Mouse (Mus musculus) kidney, embryonic 15.5 days (tissue): ENCODE data around the gene Smurf2. TPM values are rescaled to one million over a fixed set of nuclear protein-coding genes. Genes with fewer than 3 reads are reported as not detected.
A peak's percentile ranks its signal among the peaks of the same experiment; 100 is the strongest.

Experiments
- ATAC-seq: fragments of 200-750 bp; cut with Nextera tagmentation; replicated peaks from 2 replicates; pipeline ENCODE4 v1.8.0; 2017; ENCODE audit warnings: moderate TSS enrichment; ENCODE audit not compliant: low FRiP score
- H3K27ac ChIP-seq: fragments of 300-500 bp; sonication (generic); 2 replicates; pipeline ENCODE4 v1.5.1; 2015; ENCODE audit warnings: mild to moderate bottlenecking, inconsistent platforms
- H3K27me3 ChIP-seq: fragments of 300-500 bp; sonication (generic); 2 replicates; pipeline ENCODE4 v1.6.1; 2015; ENCODE audit warnings: inconsistent platforms
- H3K36me3 ChIP-seq: fragments of 300-500 bp; sonication (generic); 2 replicates; pipeline ENCODE4 v1.6.1; 2015; ENCODE audit warnings: inconsistent platforms
- H3K4me1 ChIP-seq: fragments of 300-500 bp; sonication (generic); 2 replicates; pipeline ENCODE4 v1.6.1; 2015; ENCODE audit warnings: inconsistent platforms
- H3K4me2 ChIP-seq: fragments of 300-500 bp; sonication (generic); 2 replicates; pipeline ENCODE4 v1.6.1; 2015; ENCODE audit warnings: moderate library complexity, mild to moderate bottlenecking, inconsistent platforms
- H3K4me3 ChIP-seq: fragments of 300-500 bp; sonication (generic); replicated peaks from 2 replicates; pipeline ENCODE4 v1.5.1; 2015; ENCODE audit warnings: mild to moderate bottlenecking, inconsistent platforms
- H3K9ac ChIP-seq: fragments of 300-500 bp; sonication (generic); 2 replicates; pipeline ENCODE4 v1.6.1; 2015; ENCODE audit warnings: mild to moderate bottlenecking, inconsistent platforms
- H3K9me3 ChIP-seq: fragments of 300-500 bp; sonication (generic); replicated peaks from 2 replicates; pipeline ENCODE4 v1.6.1; 2016; ENCODE audit warnings: inconsistent platforms
- WGBS: fragments of 180-500 bp; shearing (Covaris S2); methylation state at CpG from one replicate; pipeline ENCODE4 v1.1.7; 2015; ENCODE audit warnings: mixed read lengths; 5-methylcytosine and 5-hydroxymethylcytosine counted together
- polyA plus RNA-seq: library from polyadenylated mRNA; unstranded; fragments of >200 nt; fragmentation: Nextera tagmentation; extraction: Ambion mirVana; gene quantifications from 2 replicates; pipeline ENCODE4 v1.2.1, GENCODE M21; 2015

Gene Smurf2
- 12.8 and 13.7 TPM in 2 replicates for polyA plus RNA-seq

DNA sequence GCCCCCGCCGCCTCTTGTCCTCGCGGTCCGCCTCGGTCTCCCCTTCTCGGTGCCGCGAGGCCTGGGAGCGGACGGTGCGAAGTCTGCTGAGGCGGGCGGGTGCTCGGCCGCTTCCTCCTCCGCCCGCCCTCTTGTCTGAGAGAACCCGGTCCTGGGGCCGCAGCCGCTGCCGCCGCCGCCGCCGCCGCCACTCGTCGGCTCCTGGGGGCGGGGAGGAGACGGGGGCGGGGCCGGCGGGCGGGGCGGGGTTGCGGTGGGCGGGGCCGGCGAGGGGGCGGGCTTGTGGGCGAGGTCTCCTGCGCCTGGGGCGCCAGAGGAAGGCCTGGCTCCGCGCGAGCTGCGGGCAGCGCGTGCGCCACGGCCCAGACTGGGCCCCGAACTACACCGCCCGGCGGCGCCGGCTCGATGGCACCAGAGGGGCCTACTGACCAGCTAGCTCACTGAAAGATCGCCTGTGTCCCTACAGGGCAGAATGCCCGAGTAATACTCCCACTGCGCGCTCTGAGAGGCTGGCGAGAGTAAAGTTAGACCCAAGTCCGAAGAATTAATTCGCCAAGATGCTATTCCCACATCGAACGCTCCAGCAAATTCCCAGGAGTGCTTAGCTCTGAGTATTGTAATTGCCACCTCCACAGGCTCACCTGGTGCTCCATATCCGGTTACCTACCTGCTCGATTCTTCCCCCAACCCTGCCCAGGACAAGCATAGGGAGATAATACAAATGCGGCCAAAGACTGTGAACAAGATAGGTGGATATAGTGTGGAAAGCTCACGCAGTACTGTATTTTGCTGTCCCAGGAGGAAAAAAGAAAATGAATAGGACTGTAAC lies at the start of gene Smurf2:
Gene Smurf2, minus strand, starts transcription at position 165 of the 829 bp plus-strand sequence.
- Histone ChIP-seq H3K27ac (peak within 1 kb of the TSS; percentile 96), H3K27me3 (no peaks in the 10 kb centered on the region), H3K4me2 (peak within 1 kb of the TSS; percentile 77), H3K9me3 (no peaks in the 10 kb centered on the region), H3K36me3 (no peaks in the 10 kb centered on the region), H3K4me1 (peaks cover 23% of the 10 kb centered on the region), H3K9ac (peak within 1 kb of the TSS; percentile 98), H3K4me3 (peak within 1 kb of the TSS; percentile 89)
- 3% methylated on average over 41 of the region's 72 CpGs for WGBS
- peak; percentile 96 for ATAC-seq

DNA sequence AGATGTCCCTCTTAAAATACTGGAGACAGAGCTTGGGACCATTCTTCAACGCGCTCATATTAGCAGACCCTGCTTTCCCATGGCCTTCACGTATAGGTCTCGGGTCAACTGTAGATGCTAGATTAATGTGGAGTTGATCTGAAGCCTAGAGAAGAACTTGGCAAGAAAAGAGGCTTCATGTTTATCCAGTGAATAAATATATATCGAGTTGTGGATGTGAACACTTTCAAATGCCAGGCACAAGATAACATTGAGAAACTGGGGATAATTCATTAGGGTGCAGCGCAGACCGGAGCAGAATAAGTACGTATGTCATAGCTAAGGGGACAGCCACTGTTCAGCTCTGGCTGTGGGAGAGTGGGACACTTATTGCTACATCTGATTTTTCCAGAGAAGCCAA lies 49.3 kb upstream of the Smurf2 start:
- Histone ChIP-seq H3K4me1 (peaks cover 5% of the 10 kb centered on the region; the same call in 1 of the 2 replicates), H3K4me2 (no peak overlapping the region), H3K9me3 (no peaks in the 10 kb centered on the region), H3K36me3 (no peaks in the 10 kb centered on the region), H3K27me3 (no peaks in the 10 kb centered on the region), H3K9ac (no peak overlapping the region), H3K27ac (no peak overlapping the region), H3K4me3 (no peak overlapping the region)
- no peak for ATAC-seq
- WGBS = 79% methylated on average over 8 of the region's 8 CpGs

DNA sequence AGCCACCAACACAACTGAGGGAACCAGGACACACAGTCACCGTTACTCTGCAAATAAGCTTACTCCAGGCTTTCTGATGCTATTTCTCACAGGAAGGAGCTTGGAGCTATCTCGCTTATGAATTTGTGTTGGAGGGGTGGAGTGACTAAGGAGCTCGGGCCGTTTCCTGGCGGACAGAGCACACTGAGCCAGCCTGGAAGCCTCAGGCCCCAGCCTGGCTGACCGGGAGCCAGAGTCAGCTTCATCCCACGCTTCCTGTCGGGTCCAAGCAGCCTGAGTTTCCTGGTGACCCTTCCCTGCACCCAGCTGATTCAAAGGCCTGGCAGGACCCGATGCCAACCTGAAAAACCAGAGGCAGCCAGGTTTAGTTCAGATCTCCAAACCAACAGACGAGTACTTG lies 47.1 kb upstream of the Smurf2 start:
- Histone ChIP-seq H3K36me3 (no peaks in the 10 kb centered on the region), H3K27ac (peak overlapping the region; percentile 42), H3K9me3 (no peaks in the 10 kb centered on the region), H3K4me1 (peaks cover 5% of the 10 kb centered on the region; the same call in 1 of the 2 replicates), H3K9ac (no peak overlapping the region), H3K4me2 (no peak overlapping the region), H3K4me3 (no peak overlapping the region), H3K27me3 (no peaks in the 10 kb centered on the region)
- WGBS = 48% methylated on average over 10 of the region's 10 CpGs
- no peak for ATAC-seq

DNA sequence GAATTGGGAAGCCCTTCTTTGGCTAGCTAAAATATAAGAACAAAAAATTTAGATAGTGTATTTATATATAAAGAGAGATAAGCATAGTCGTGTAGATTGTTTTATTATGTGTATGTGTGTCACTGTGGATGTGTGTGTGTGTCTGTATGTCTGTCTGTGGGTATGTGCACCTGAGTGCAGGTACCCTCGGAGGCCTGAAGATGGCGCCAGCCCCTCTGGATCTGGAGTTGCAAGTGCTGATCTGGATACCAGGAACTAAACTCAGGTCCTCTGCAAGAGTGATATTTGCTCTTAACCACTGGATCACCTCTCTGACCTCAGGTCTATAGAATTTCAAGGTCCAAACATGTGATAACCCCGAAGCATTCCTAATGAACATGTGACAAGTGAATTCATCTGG lies 45.4 kb upstream of the Smurf2 start:
- Histone ChIP-seq H3K4me3 (no peak overlapping the region), H3K9ac (no peak overlapping the region), H3K36me3 (no peaks in the 10 kb centered on the region), H3K4me2 (no peak overlapping the region), H3K27ac (no peak overlapping the region), H3K27me3 (no peaks in the 10 kb centered on the region), H3K9me3 (no peaks in the 10 kb centered on the region), H3K4me1 (peaks cover 18% of the 10 kb centered on the region)
- WGBS = 92% methylated on average over 4 of the region's 4 CpGs
- ATAC-seq = no peak

DNA sequence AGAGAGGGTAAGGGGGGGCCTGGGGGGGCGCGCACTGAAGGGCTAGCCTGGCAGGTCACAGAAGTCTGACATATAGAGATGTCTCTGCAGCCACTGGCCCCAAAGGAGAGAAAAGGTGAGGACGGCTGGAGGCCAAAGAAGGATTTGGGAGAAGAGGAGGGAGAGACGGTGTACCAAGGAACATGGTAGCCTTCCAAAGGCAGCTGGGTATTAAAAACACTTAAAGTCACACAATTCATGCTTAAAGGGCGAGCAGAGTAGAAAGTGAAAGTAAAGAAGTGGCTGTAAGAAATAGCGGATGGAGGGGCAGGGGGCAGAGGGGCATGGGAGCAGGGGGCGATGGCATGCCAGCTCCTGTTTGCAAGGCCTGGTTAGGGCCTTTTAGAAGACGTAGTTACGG lies 41.8 kb upstream of the Smurf2 start:
- ATAC-seq = no peak
- peak overlapping the region; percentile 72 for H3K27ac ChIP-seq

DNA sequence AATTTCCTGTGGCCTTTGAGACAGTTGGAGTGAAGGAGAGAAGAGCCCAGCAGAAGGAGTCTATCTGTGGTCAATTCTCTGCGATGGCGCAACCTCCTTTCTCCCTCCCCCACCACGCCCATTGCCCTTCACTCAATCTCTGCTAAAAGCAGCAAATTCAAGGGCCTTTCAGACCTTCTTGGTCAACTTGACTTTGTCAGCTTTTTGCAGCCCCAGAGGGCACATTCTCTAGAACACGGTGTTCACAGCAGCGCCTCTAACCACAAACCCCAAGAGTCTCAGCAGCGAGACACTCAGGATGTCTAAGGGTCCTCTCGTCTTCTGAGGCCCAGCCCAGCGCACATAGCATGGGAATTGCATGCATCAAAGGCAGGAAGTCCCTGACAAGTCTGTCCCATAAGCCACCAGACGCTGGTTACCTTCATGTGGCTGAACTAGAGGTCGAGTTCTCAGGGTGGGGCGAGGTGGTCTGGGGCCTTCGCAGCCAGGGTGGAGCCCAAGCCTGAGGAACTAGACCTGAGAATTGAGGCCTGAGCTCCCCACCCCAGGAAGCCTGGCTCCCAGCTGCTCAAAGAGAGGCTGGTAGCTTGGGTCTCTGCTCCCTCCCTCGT lies 41.1 kb upstream of the Smurf2 start:
- Histone ChIP-seq H3K9ac (no peak overlapping the region), H3K4me2 (no peak overlapping the region), H3K27me3 (no peaks in the 10 kb centered on the region), H3K36me3 (no peaks in the 10 kb centered on the region), H3K4me1 (peaks cover 20% of the 10 kb centered on the region), H3K27ac (peak overlapping the region; percentile 56), H3K9me3 (peaks cover 2% of the 10 kb centered on the region; the same call in 1 of the 2 replicates), H3K4me3 (no peak overlapping the region)
- no peak for ATAC-seq
- 65% methylated on average over 13 of the region's 13 CpGs for WGBS

More for the DNA sequence above, 41.8 kb upstream of the Smurf2 start:
- Histone ChIP-seq H3K9ac (no peak overlapping the region), H3K27me3 (no peaks in the 10 kb centered on the region), H3K9me3 (peaks cover 2% of the 10 kb centered on the region; the same call in 1 of the 2 replicates), H3K4me2 (no peak overlapping the region), H3K4me3 (no peak overlapping the region), H3K36me3 (no peaks in the 10 kb centered on the region), H3K4me1 (peaks cover 18% of the 10 kb centered on the region)
- WGBS = 87% methylated on average over 9 of the region's 9 CpGs

DNA sequence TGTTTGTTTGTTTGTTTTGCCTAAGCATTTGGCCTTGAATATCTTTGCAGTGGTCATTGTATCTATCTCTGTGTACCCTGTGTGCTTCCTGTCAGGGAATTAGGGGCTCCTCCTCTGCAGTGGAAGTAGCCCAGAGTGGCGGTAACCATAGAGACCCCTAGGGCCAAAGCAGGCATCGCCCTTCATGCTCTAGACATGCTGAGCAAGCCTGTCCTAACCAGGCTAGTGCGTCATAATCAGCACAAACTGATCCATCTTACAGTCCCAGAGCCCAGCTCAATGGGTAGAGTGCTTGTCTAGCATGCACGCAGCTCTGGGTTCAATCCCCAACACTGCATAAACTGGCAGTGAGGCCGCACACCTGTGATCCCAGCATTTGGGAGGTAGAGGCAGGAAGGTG lies 38.6 kb upstream of the Smurf2 start:
- H3K4me2 ChIP-seq = no peak overlapping the region
- no peak overlapping the region for H3K9ac ChIP-seq
- WGBS = 88% methylated on average over 5 of the region's 5 CpGs
- ATAC-seq = no peak
- peaks cover 2% of the 10 kb centered on the region; the same call in 1 of the 2 replicates for H3K9me3 ChIP-seq
- no peaks in the 10 kb centered on the region for H3K27me3 ChIP-seq
- peaks cover 20% of the 10 kb centered on the region for H3K4me1 ChIP-seq
- no peaks in the 10 kb centered on the region for H3K36me3 ChIP-seq
- H3K4me3 ChIP-seq = no peak overlapping the region
- H3K27ac ChIP-seq = no peak overlapping the region

DNA sequence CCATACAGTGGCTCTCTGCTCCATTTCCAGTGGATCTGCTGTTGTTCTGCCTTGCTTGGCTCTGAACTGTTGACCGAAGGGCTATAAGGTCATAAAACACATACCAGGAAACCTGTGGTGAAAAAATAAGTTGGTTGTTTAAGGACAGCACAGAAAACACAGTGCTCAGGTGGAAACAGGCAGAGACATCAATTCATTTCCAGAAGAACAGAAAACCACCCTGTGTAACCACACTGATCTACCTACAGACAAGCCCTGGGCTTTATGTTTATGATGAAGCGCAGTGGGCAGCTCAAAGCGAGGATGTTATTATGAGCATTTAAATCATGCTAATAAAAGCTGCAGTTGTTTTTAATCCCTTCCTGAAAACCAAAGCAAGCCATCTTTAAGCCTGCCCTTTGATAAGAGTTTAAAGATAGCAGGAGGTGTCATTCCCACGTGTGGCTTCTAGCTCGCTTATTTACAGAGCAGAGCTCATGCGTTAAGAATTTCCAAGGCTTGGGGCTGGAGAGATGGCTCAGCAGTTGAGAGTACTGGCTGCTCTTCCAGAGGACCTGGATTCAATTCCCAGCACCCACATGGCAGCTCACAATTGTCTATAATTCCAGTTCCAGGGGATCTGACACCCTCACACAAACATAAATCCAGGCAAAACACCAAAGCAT lies 38.0 kb upstream of the Smurf2 start:
- Histone ChIP-seq H3K4me3 (no peak overlapping the region), H3K36me3 (no peaks in the 10 kb centered on the region), H3K4me2 (no peak overlapping the region), H3K9ac (no peak overlapping the region), H3K9me3 (peaks cover 2% of the 10 kb centered on the region; the same call in 1 of the 2 replicates), H3K27me3 (no peaks in the 10 kb centered on the region), H3K4me1 (peaks cover 20% of the 10 kb centered on the region), H3K27ac (no peak overlapping the region)
- WGBS = 81% methylated on average over 6 of the region's 6 CpGs
- no peak for ATAC-seq

DNA sequence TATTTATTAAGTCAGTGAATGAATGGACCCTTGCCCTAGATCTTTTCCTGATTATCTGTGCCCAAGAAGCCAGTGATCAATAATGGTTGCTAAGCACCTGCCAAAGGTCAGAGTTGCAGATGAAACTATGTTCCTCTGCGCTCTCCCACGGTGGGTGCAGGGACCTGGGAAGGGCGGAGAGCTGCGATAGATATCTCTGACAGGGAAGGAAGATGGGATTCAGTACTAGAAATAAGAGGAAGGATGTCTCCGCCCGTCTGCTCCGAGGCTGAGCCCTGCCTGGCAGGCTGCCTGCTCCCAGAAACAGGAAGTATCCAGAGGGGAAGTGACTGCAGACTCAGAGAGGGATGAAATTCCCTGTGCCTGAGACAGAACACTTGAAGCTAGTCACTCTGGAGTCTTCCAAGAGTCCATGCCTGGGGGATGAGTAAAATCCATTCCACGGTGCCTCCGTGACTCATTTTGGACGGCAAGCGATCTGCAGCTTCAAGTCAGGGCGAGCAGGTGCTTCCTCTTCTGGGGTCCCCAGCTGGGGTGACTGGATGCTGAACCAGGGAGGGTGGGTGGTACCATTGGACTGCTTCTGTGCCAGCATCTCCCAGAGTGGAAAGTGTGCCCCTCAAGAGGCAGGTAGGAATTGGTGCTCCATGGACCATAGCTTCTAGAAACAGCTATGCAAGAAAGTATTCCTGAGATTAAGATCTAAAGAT lies 36.9 kb upstream of the Smurf2 start:
- Histone ChIP-seq H3K36me3 (no peaks in the 10 kb centered on the region), H3K9me3 (peaks cover 2% of the 10 kb centered on the region; the same call in 1 of the 2 replicates), H3K27me3 (no peaks in the 10 kb centered on the region), H3K4me3 (no peak overlapping the region), H3K4me2 (peak overlapping the region; percentile 28; the same call in 1 of the 2 replicates), H3K4me1 (peaks cover 20% of the 10 kb centered on the region), H3K27ac (peak overlapping the region; percentile 83), H3K9ac (no peak overlapping the region)
- 0 out of 2 replicates have a peak, but pooled peaks have one; percentile 33 for ATAC-seq
- WGBS = 69% methylated on average over 12 of the region's 12 CpGs

DNA sequence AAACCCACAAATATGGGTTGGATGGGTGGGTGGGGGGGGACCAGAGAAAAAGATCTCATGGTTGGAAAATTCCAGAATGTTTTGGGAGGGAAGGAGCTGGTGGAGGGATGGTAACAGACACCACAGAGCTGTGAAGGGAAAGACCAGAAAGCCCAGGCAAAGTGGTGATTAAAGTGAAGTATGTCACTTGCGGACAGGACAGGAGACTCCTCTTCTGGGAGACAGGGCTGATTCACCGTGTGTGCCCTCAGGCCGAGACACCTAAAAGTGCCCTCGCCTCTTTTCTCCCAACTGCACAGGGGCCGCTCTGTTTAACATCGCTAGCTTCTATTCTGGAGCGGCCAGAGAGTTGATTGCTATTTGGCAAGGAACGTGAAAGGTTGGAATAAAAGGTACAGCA lies 34.1 kb upstream of the Smurf2 start:
- ATAC-seq = no peak
- WGBS = 65% methylated on average over 8 of the region's 8 CpGs

DNA sequence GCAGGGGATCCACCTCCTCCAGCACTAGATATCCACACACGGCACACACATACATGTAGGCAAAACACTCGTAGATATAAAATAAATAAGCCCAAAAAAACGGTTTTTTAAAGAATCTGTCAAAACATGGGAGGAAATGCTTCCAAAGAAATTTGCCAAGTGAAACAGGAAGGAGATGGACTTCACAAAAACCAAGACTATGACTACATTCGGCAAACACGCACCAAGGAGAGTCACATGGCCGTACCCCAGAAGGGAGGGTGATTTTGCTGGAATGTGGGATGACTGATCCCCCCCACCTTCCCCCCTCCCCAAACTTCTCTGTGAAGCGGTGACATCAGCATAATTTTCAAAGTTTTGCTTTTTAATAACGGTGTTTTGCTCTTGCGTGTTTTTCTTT lies 33.6 kb upstream of the Smurf2 start:
- peaks cover 2% of the 10 kb centered on the region; the same call in 1 of the 2 replicates for H3K9me3 ChIP-seq
- no peak overlapping the region for H3K4me2 ChIP-seq
- whole genome bisulfite sequencing = 73% methylated on average over 9 of the region's 9 CpGs
- H3K4me3 ChIP-seq = no peak overlapping the region
- H3K4me1 ChIP-seq = peaks cover 7% of the 10 kb centered on the region
- H3K27me3 ChIP-seq = no peaks in the 10 kb centered on the region
- H3K36me3 ChIP-seq = no peaks in the 10 kb centered on the region
- H3K9ac ChIP-seq = no peak overlapping the region
- no peak overlapping the region for H3K27ac ChIP-seq
- no peak for ATAC-seq

More for the DNA sequence above, 34.1 kb upstream of the Smurf2 start:
- Histone ChIP-seq H3K9ac (no peak overlapping the region), H3K4me1 (peaks cover 7% of the 10 kb centered on the region), H3K27me3 (no peaks in the 10 kb centered on the region), H3K27ac (0 out of 2 replicates have a peak overlapping the region, but pooled peaks have one; percentile 18), H3K4me2 (no peak overlapping the region), H3K4me3 (no peak overlapping the region), H3K36me3 (no peaks in the 10 kb centered on the region), H3K9me3 (peaks cover 2% of the 10 kb centered on the region; the same call in 1 of the 2 replicates)
